Mouse (Mus musculus): Measurements from ENCODE around the gene Dll3. TPM values are rescaled to one million over a fixed set of nuclear protein-coding genes. Genes with fewer than 3 reads are reported as not detected.

The Dll3 gene
- polyA plus RNA-seq, 1 experiment = 2.4 TPM

GRCm38 (mm10) chr7:28280630-28281029 is 21.4 kb downstream of the Dll3 start:
- Histone ChIP-seq H3K27me3 (ENCODE audit: control insufficient read depth, insufficient read depth, low read length) (no peaks in the 10 kb centered on the region), H3K4me1 (ENCODE audit: control insufficient read depth, insufficient read depth, insufficient read length, low read length) (peaks cover 2% of the 10 kb centered on the region), H3K27ac (ENCODE audit: insufficient read depth, low read depth, low read length) (no peak overlapping the region), H3K36me3 (ENCODE audit: control insufficient read depth, insufficient read depth, low read length) (no peaks in the 10 kb centered on the region), H3K4me3 (ENCODE audit: low read depth, low read length) (no peak overlapping the region)
- no peak for TF ChIP-seq CTCF (IDR thresholded peaks at IDR 0.05; ENCODE audit: extremely low read depth, insufficient read length, insufficient replicate concordance, low read depth, low read length)
- no peak for TF ChIP-seq POLR2A (IDR thresholded peaks at IDR 0.05; ENCODE audit: low read depth, low read length)
- 73% methylated on average over 7 of the region's 7 CpGs for WGBS

GRCm38 (mm10) chr7:28278279-28278652 is 23.8 kb downstream of the Dll3 start:
- Histone ChIP-seq H3K4me3 (ENCODE audit: low read depth, low read length) (peak overlapping the region; percentile 76), H3K27ac (ENCODE audit: insufficient read depth, low read depth, low read length) (no peak overlapping the region), H3K36me3 (ENCODE audit: control insufficient read depth, insufficient read depth, low read length) (no peaks in the 10 kb centered on the region), H3K27me3 (ENCODE audit: control insufficient read depth, insufficient read depth, low read length) (no peaks in the 10 kb centered on the region), H3K4me1 (ENCODE audit: control insufficient read depth, insufficient read depth, insufficient read length, low read length) (peaks cover 2% of the 10 kb centered on the region)
- TF ChIP-seq CTCF (IDR thresholded peaks at IDR 0.05; ENCODE audit: extremely low read depth, insufficient read length, insufficient replicate concordance, low read depth, low read length) (no peak), POLR2A (IDR thresholded peaks at IDR 0.05; ENCODE audit: low read depth, low read length) (no peak)
- 85% methylated on average over 7 of the region's 7 CpGs for WGBS

- no peaks in the 10 kb centered on the region for H3K27me3 ChIP-seq (ENCODE audit: control insufficient read depth, insufficient read depth, low read length)
- no peaks in the 10 kb centered on the region for H3K36me3 ChIP-seq (ENCODE audit: control insufficient read depth, insufficient read depth, low read length)
- 0 out of 2 replicates have a peak, but pooled peaks have one; percentile 18 for TF ChIP-seq POLR2A (IDR thresholded peaks at IDR 0.05; ENCODE audit: low read depth, low read length)
- TF ChIP-seq CTCF (IDR thresholded peaks at IDR 0.05; ENCODE audit: extremely low read depth, insufficient read length, insufficient replicate concordance, low read depth, low read length) = peak; percentile 85
- peaks cover 2% of the 10 kb centered on the region for H3K4me1 ChIP-seq (ENCODE audit: control insufficient read depth, insufficient read depth, insufficient read length, low read length)
- H3K27ac ChIP-seq (ENCODE audit: insufficient read depth, low read depth, low read length) = no peak within 1 kb of the TSS
- WGBS = 3% methylated on average over 68 of the region's 68 CpGs
- peak within 1 kb of the TSS; percentile 76 for H3K4me3 ChIP-seq (ENCODE audit: low read depth, low read length)
These were observed 24.3 kb downstream of the Dll3 start, which contains the start of gene Eid2b for GRCm38 (mm10) chr7:28277615-28278278. Eid2b (plus strand) TSS chr7:28277739.

GRCm38 (mm10) chr7:28277237-28277614 is 24.8 kb downstream of the Dll3 start:
- TF ChIP-seq POLR2A (IDR thresholded peaks at IDR 0.05; ENCODE audit: low read depth, low read length) (no peak), CTCF (IDR thresholded peaks at IDR 0.05; ENCODE audit: extremely low read depth, insufficient read length, insufficient replicate concordance, low read depth, low read length) (no peak)
- Histone ChIP-seq H3K4me1 (ENCODE audit: control insufficient read depth, insufficient read depth, insufficient read length, low read length) (peaks cover 2% of the 10 kb centered on the region), H3K36me3 (ENCODE audit: control insufficient read depth, insufficient read depth, low read length) (no peaks in the 10 kb centered on the region), H3K4me3 (ENCODE audit: low read depth, low read length) (no peak overlapping the region), H3K27me3 (ENCODE audit: control insufficient read depth, insufficient read depth, low read length) (no peaks in the 10 kb centered on the region), H3K27ac (ENCODE audit: insufficient read depth, low read depth, low read length) (no peak overlapping the region)
- 52% methylated on average over 8 of the region's 8 CpGs for WGBS

GRCm38 (mm10) chr7:28271761-28272160 is 30.3 kb downstream of the Dll3 start:
- WGBS = 64% methylated on average over 3 of the region's 3 CpGs
- TF ChIP-seq POLR2A (IDR thresholded peaks at IDR 0.05; ENCODE audit: low read depth, low read length) (no peak), CTCF (IDR thresholded peaks at IDR 0.05; ENCODE audit: extremely low read depth, insufficient read length, insufficient replicate concordance, low read depth, low read length) (no peak)
- Histone ChIP-seq H3K4me1 (ENCODE audit: control insufficient read depth, insufficient read depth, insufficient read length, low read length) (peaks cover 4% of the 10 kb centered on the region; the same call in 1 of the 2 replicates), H3K4me3 (ENCODE audit: low read depth, low read length) (no peak overlapping the region), H3K27me3 (ENCODE audit: control insufficient read depth, insufficient read depth, low read length) (peaks cover 5% of the 10 kb centered on the region), H3K36me3 (ENCODE audit: control insufficient read depth, insufficient read depth, low read length) (no peaks in the 10 kb centered on the region), H3K27ac (ENCODE audit: insufficient read depth, low read depth, low read length) (no peak overlapping the region)

GRCm38 (mm10) chr7:28269355-28269754 is 32.7 kb downstream of the Dll3 start:
- TF ChIP-seq CTCF (IDR thresholded peaks at IDR 0.05; ENCODE audit: extremely low read depth, insufficient read length, insufficient replicate concordance, low read depth, low read length) (no peak), POLR2A (IDR thresholded peaks at IDR 0.05; ENCODE audit: low read depth, low read length) (no peak)
- WGBS = 95% methylated on average over 12 of the region's 12 CpGs
- H3K4me3 ChIP-seq (ENCODE audit: low read depth, low read length) = no peak overlapping the region

GRCm38 (mm10) chr7:28268576-28268975 is 33.5 kb downstream of the Dll3 start:
- H3K4me1 ChIP-seq (ENCODE audit: control insufficient read depth, insufficient read depth, insufficient read length, low read length) = peaks cover 4% of the 10 kb centered on the region; the same call in 1 of the 2 replicates
- H3K36me3 ChIP-seq (ENCODE audit: control insufficient read depth, insufficient read depth, low read length) = no peaks in the 10 kb centered on the region
- no peak overlapping the region for H3K27ac ChIP-seq (ENCODE audit: insufficient read depth, low read depth, low read length)
- H3K27me3 ChIP-seq (ENCODE audit: control insufficient read depth, insufficient read depth, low read length) = peaks cover 5% of the 10 kb centered on the region
- WGBS = 26% methylated on average over 16 of the region's 16 CpGs
- peak overlapping the region; percentile 71 for H3K4me3 ChIP-seq (ENCODE audit: low read depth, low read length)
- TF ChIP-seq POLR2A (IDR thresholded peaks at IDR 0.05; ENCODE audit: low read depth, low read length) (no peak), CTCF (IDR thresholded peaks at IDR 0.05; ENCODE audit: extremely low read depth, insufficient read length, insufficient replicate concordance, low read depth, low read length) (no peak)

More at GRCm38 (mm10) chr7:28269355-28269754, 32.7 kb downstream of the Dll3 start:
- peaks cover 4% of the 10 kb centered on the region; the same call in 1 of the 2 replicates for H3K4me1 ChIP-seq (ENCODE audit: control insufficient read depth, insufficient read depth, insufficient read length, low read length)
- peaks cover 5% of the 10 kb centered on the region for H3K27me3 ChIP-seq (ENCODE audit: control insufficient read depth, insufficient read depth, low read length)
- no peak overlapping the region for H3K27ac ChIP-seq (ENCODE audit: insufficient read depth, low read depth, low read length)
- H3K36me3 ChIP-seq (ENCODE audit: control insufficient read depth, insufficient read depth, low read length) = no peaks in the 10 kb centered on the region
